Mouse (Mus musculus) ovary, postnatal 36 days (tissue): ENCODE measurements at regions not wholly inside any gene's neighbourhood (a gene's known extent, or its start where the extent isn't known, plus 50 kb on each side); places are given as distances from the start of the nearest gene placed in this dataset.

Experiments
- DNase-seq: peaks from one replicate; pipeline ENCODE4 v3.0.0; 2022; ENCODE audit warnings: low spot score, mixed read lengths

DNA sequence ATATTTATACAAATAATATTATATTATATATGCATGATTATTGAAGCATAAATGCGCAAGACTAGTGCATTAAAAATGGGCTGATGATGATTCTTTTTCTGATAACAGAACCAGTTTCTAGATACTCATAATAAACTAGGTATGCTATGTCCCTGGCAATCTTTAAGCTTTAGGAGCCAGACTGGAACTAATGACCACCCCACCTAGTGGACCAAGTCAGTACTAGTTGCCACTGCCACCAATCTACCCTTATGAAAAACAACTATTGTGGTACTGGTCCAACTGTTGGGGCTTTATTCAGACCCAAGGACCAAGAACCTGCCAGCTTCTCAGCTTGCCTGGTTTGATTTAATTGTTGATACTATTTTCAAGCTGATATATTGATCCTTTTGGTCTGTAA, 722.8 kb downstream of the Dach1 start:
- no peak for DNase-seq

- no peak for DNase-seq
Observed at GRCm38 (mm10) chr14:97440326-97440725, 729.2 kb downstream of the Dach1 start.

GRCm38 (mm10) chr14:97435453-97436233, 733.9 kb downstream of the Dach1 start:
- DNase-seq: no peak

GRCm38 (mm10) chr14:97431221-97431620, 738.3 kb downstream of the Dach1 start:
- no peak for DNase-seq

DNA sequence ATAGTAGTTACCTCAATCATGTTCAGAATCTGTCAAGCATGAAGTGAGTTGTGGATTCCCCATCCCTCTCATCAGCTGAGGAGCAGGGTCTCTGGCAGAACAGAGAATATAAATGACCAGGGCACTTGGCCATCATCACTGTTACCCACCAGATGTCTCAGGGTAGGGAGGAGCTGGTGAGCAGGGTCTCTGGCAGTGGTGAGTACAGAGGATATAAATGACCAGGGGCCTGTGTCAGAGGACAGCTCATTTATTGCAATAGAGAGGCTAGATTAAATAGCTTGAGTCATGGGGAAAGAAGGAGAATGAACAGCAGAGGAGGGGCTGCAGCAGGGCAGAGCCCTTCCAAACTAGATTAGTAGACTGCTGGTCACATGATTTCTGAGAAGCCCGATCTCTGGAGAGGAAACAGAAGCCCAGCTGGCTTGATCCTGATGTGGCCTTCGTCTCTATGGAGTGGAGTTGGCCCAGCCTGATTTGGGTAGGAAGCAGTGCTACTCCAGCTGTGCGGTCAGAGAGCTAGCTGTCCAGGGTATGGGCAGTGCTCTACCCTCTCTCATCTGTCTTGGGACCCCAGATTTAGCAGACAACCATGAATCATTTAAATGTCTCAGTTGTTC, 766.3 kb downstream of the Dach1 start:
- DNase-seq: no peak

GRCm38 (mm10) chr14:97396385-97396784, 773.2 kb downstream of the Dach1 start:
- DNase-seq: no peak

DNA sequence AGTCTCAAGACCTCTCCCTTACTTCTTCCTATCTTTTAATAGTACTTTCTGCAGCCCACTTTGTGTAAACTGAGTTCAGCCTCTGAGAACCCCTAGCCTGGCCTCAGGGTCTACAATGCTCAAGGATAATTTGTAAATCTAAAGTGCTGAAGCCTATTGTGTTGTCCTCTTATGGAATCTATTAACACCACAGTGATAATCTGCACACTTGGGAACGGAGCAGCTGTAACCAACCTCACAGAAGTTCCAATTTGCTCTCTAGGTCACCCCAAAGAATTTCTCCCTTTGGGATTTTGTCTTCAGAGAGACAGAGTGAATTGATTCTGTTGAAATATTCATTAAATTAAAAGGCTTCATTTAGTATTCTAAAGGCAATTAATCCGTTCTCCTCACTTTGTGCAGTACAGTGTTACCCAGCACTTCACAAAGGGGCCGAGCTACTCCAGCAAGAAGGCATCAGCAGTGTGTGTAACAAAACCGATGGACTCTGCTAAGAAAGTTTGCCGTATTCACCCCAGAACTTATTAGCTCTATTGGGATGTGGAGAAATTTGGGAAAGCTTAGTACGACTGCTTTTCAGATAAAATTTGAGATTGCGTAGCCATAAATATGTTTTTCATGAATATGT, 773.7 kb downstream of the Dach1 start:
- DNase-seq: no peak

DNA sequence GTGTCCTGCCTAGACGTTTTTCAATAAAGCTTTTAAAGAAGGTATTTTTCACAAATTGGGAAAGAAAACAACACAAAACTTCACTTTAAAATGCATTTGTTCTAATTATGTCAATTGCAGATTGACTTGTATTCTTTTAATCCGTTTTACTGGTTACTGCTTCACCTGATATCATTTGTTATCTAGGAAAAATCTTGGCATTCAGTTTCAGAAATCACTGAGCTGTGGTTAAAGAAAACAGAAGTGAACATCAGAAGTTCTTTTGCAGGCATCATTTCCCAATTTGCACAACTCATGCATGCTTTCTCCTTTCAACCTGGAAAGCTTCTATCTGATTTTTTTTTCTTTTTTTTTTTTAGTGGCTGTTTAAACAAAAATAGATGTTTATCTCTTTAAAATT, 780.6 kb downstream of the Dach1 start:
- no peak for DNase-seq

- DNase-seq: no peak
Observed at GRCm38 (mm10) chr14:97380131-97380530, 789.4 kb downstream of the Dach1 start.

DNA sequence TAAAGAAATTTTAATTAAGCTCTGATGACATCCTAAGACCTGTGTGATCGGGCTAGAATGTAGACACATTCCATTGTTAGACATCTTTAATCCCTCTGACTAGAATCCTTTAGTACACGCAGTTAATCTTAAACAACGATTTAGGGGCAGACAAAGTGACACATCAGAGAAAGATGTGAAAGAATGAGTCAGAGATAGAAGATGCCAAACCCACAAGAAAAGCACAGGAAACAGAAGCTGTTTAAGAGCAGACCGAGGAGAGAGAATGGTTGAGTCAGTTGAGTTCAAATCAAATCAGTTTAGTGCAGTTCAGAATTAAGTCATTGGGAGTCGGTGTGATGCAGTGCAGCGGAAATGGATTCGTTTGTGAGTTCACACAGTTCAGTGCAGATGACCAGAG, 812.6 kb downstream of the Dach1 start:
- no peak for DNase-seq

GRCm38 (mm10) chr14:97347970-97348369, 821.6 kb downstream of the Dach1 start:
- DNase-seq: no peak

DNA sequence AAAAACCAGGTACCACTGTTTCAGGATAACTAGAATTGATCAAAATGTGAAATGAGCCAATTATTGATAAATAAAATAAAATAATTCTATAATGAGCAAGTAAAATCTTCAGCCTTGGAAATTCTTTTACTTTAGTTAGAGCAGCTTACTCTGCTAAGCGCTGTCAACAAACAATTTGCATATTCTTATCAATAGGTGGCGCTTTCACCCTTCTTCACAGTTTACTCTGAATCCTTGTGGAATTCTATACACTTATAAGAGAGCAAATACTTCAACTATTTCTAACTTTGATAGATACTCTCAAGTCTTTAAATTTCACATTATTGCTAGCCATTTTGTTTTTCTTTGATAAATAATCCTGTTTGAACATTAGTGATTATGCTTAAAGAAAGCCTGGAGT, 812.5 kb upstream of the Klhl1 start:
- no peak for DNase-seq

DNA sequence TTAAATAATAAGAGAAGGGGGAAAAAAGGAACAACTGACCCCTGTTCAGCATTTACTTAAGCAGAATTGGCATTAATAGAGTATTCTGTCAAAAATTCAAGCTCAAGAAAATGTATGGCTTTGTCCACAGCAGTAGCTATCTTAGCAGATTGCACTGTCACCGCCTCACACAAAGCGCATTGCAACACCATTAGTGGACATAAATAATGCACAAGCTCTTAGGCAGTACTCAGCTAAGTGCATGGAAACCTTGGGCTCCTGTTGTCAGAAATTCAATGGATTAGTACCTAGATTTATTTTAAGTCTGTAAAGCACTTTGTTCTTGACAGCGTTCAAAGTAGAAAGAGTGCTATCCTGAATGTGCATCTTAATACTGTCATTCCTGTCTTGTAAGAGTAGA, 811.1 kb upstream of the Klhl1 start:
- no peak for DNase-seq

DNA sequence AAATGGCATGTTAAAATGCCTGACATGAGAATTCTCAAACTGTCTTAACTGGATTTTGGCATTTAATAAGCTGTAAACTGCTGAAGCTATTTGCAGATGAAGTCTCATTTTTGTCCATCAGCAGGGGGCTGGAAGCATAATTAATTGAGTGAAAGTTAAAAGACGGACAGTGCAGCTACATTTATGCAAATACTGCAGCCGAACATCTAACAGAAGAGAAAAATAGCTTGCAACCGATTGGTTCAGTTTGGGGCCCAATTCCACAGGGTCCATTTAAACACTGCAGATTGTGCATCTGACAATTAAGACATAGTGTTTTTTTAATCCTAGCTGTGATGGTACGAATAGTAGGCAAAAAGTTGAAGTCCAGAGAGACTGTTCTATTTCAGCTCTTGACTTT, 774.2 kb upstream of the Klhl1 start:
- DNase-seq: no peak

GRCm38 (mm10) chr14:97287447-97287846, 768.5 kb upstream of the Klhl1 start:
- DNase-seq: no peak

GRCm38 (mm10) chr14:97258461-97258860, 739.6 kb upstream of the Klhl1 start:
- no peak for DNase-seq
